Mouse (Mus musculus) kidney, embryonic 15.5 days (tissue): ENCODE measurements around the gene Gm17651. TPM values are rescaled to one million over a fixed set of nuclear protein-coding genes. Genes with fewer than 3 reads are reported as not detected.

ENCODE experiments used
- ATAC-seq: fragments of 200-750 bp; cut with Nextera tagmentation; replicated peaks from 2 replicates; pipeline ENCODE4 v1.8.0; 2017; ENCODE audit warnings: moderate TSS enrichment; ENCODE audit not compliant: low FRiP score
- H3K27ac ChIP-seq: fragments of 300-500 bp; sonication (generic); 2 replicates; pipeline ENCODE4 v1.5.1; 2015; ENCODE audit warnings: mild to moderate bottlenecking, inconsistent platforms
- H3K27me3 ChIP-seq: fragments of 300-500 bp; sonication (generic); 2 replicates; pipeline ENCODE4 v1.6.1; 2015; ENCODE audit warnings: inconsistent platforms
- H3K36me3 ChIP-seq: fragments of 300-500 bp; sonication (generic); 2 replicates; pipeline ENCODE4 v1.6.1; 2015; ENCODE audit warnings: inconsistent platforms
- H3K4me1 ChIP-seq: fragments of 300-500 bp; sonication (generic); 2 replicates; pipeline ENCODE4 v1.6.1; 2015; ENCODE audit warnings: inconsistent platforms
- H3K4me2 ChIP-seq: fragments of 300-500 bp; sonication (generic); 2 replicates; pipeline ENCODE4 v1.6.1; 2015; ENCODE audit warnings: moderate library complexity, mild to moderate bottlenecking, inconsistent platforms
- H3K4me3 ChIP-seq: fragments of 300-500 bp; sonication (generic); replicated peaks from 2 replicates; pipeline ENCODE4 v1.5.1; 2015; ENCODE audit warnings: mild to moderate bottlenecking, inconsistent platforms
- H3K9ac ChIP-seq: fragments of 300-500 bp; sonication (generic); 2 replicates; pipeline ENCODE4 v1.6.1; 2015; ENCODE audit warnings: mild to moderate bottlenecking, inconsistent platforms
- H3K9me3 ChIP-seq: fragments of 300-500 bp; sonication (generic); replicated peaks from 2 replicates; pipeline ENCODE4 v1.6.1; 2016; ENCODE audit warnings: inconsistent platforms
- WGBS: fragments of 180-500 bp; shearing (Covaris S2); methylation state at CpG from one replicate; pipeline ENCODE4 v1.1.7; 2015; ENCODE audit warnings: mixed read lengths; 5-methylcytosine and 5-hydroxymethylcytosine counted together
- polyA plus RNA-seq: library from polyadenylated mRNA; unstranded; fragments of >200 nt; fragmentation: Nextera tagmentation; extraction: Ambion mirVana; gene quantifications from 2 replicates; pipeline ENCODE4 v1.2.1, GENCODE M21; 2015

Gm17651 gene
- polyA plus RNA-seq, 1 experiment from 2014 or later: not detected

GRCm38 (mm10) chr3:97667093-97667675 is 7.3 kb downstream of the Gm17651 start:
- peaks cover 80% of the 10 kb centered on the region for H3K36me3 ChIP-seq
- no peak overlapping the region for H3K4me2 ChIP-seq
- H3K9me3 ChIP-seq: no peaks in the 10 kb centered on the region
- H3K9ac ChIP-seq: no peak overlapping the region
- WGBS: 80% methylated on average over 14 of the region's 14 CpGs
- no peaks in the 10 kb centered on the region for H3K4me1 ChIP-seq
- H3K27me3 ChIP-seq: no peaks in the 10 kb centered on the region
- H3K27ac ChIP-seq: no peak overlapping the region
- no peak for ATAC-seq
- H3K4me3 ChIP-seq: no peak overlapping the region

- Histone ChIP-seq H3K27ac (no peak overlapping the region), H3K9ac (no peak overlapping the region), H3K36me3 (peaks cover 79% of the 10 kb centered on the region), H3K9me3 (no peaks in the 10 kb centered on the region), H3K4me2 (no peak overlapping the region), H3K4me1 (no peaks in the 10 kb centered on the region), H3K27me3 (no peaks in the 10 kb centered on the region), H3K4me3 (no peak overlapping the region)
- no peak for ATAC-seq
- WGBS: 65% methylated on average over 8 of the region's 8 CpGs
Measured at GRCm38 (mm10) chr3:97666154-97666553, 8.3 kb downstream of the Gm17651 start.

- Histone ChIP-seq H3K9me3 (no peaks in the 10 kb centered on the region), H3K27me3 (no peaks in the 10 kb centered on the region), H3K4me3 (no peak overlapping the region), H3K9ac (no peak overlapping the region), H3K36me3 (peaks cover 73% of the 10 kb centered on the region), H3K27ac (no peak overlapping the region), H3K4me2 (no peak overlapping the region), H3K4me1 (no peaks in the 10 kb centered on the region)
- 84% methylated on average over 9 of the region's 9 CpGs for WGBS
- no peak for ATAC-seq
Measured at GRCm38 (mm10) chr3:97665525-97665924, 9.0 kb downstream of the Gm17651 start.

- peaks cover 18% of the 10 kb centered on the region for H3K4me1 ChIP-seq
- no peak for ATAC-seq
- H3K9me3 ChIP-seq: no peaks in the 10 kb centered on the region
- H3K27ac ChIP-seq: no peak overlapping the region
- 68% methylated on average over 8 of the region's 8 CpGs for WGBS
- no peak overlapping the region for H3K4me2 ChIP-seq
- H3K27me3 ChIP-seq: no peaks in the 10 kb centered on the region
- H3K4me3 ChIP-seq: no peak overlapping the region
- peaks cover 34% of the 10 kb centered on the region for H3K36me3 ChIP-seq
- no peak overlapping the region for H3K9ac ChIP-seq
Measured at GRCm38 (mm10) chr3:97661206-97661605, 13.3 kb downstream of the Gm17651 start.

- H3K9ac ChIP-seq: no peak overlapping the region
- no peaks in the 10 kb centered on the region for H3K27me3 ChIP-seq
- peaks cover 18% of the 10 kb centered on the region for H3K4me1 ChIP-seq
- no peak for ATAC-seq
- 87% methylated on average over 7 of the region's 7 CpGs for WGBS
- H3K4me3 ChIP-seq: no peak overlapping the region
- no peak overlapping the region for H3K27ac ChIP-seq
- H3K4me2 ChIP-seq: peak overlapping the region; percentile 84; the same call in 1 of the 2 replicates
- H3K9me3 ChIP-seq: no peaks in the 10 kb centered on the region
- peaks cover 22% of the 10 kb centered on the region for H3K36me3 ChIP-seq
Measured at GRCm38 (mm10) chr3:97659746-97660145, 14.7 kb downstream of the Gm17651 start.

GRCm38 (mm10) chr3:97658426-97659193 is 15.9 kb downstream of the Gm17651 start:
- no peaks in the 10 kb centered on the region for H3K9me3 ChIP-seq
- WGBS: under 1% methylated on average over 49 of the region's 50 CpGs
- H3K27me3 ChIP-seq: no peaks in the 10 kb centered on the region
- H3K27ac ChIP-seq: peak overlapping the region; percentile 48; the same call in 1 of the 2 replicates
- ATAC-seq: peak; percentile 82
- H3K4me1 ChIP-seq: peaks cover 18% of the 10 kb centered on the region
- H3K9ac ChIP-seq: peak overlapping the region; percentile 66
- H3K4me2 ChIP-seq: peak overlapping the region; percentile 84
- H3K4me3 ChIP-seq: peak overlapping the region; percentile 95
- H3K36me3 ChIP-seq: peaks cover 11% of the 10 kb centered on the region; the same call in 1 of the 2 replicates

GRCm38 (mm10) chr3:97657655-97658411 is 16.7 kb downstream of the Gm17651 start, which contains the start of gene Prkab2:
Gene Prkab2, plus strand, starts transcription at chr3:97658193.
- no peaks in the 10 kb centered on the region for H3K9me3 ChIP-seq
- WGBS: 2% methylated on average over 51 of the region's 51 CpGs
- peaks cover 6% of the 10 kb centered on the region; the same call in 1 of the 2 replicates for H3K36me3 ChIP-seq
- H3K27me3 ChIP-seq: no peaks in the 10 kb centered on the region
- peaks cover 18% of the 10 kb centered on the region for H3K4me1 ChIP-seq
- peak within 1 kb of the TSS; percentile 48; the same call in 1 of the 2 replicates for H3K27ac ChIP-seq
- H3K9ac ChIP-seq: peak within 1 kb of the TSS; percentile 66
- H3K4me3 ChIP-seq: peak within 1 kb of the TSS; percentile 95
- H3K4me2 ChIP-seq: peak within 1 kb of the TSS; percentile 84
- ATAC-seq: peak; percentile 97

GRCm38 (mm10) chr3:97654901-97655300 is 19.6 kb downstream of the Gm17651 start:
- Histone ChIP-seq H3K9me3 (no peaks in the 10 kb centered on the region), H3K9ac (no peak overlapping the region), H3K27ac (no peak overlapping the region), H3K4me1 (peaks cover 17% of the 10 kb centered on the region), H3K4me2 (no peak overlapping the region), H3K36me3 (no peaks in the 10 kb centered on the region), H3K4me3 (no peak overlapping the region), H3K27me3 (no peaks in the 10 kb centered on the region)
- ATAC-seq: no peak
- WGBS: 83% methylated on average over 8 of the region's 8 CpGs

- H3K27ac ChIP-seq: no peak overlapping the region
- no peak for ATAC-seq
- peaks cover 9% of the 10 kb centered on the region for H3K4me1 ChIP-seq
- H3K36me3 ChIP-seq: no peaks in the 10 kb centered on the region
- no peak overlapping the region for H3K9ac ChIP-seq
- H3K4me2 ChIP-seq: no peak overlapping the region
- no peak overlapping the region for H3K4me3 ChIP-seq
- no peaks in the 10 kb centered on the region for H3K9me3 ChIP-seq
- no peaks in the 10 kb centered on the region for H3K27me3 ChIP-seq
- WGBS: 92% methylated on average over 5 of the region's 5 CpGs
Measured at GRCm38 (mm10) chr3:97653781-97654180, 20.7 kb downstream of the Gm17651 start.

- Histone ChIP-seq H3K4me3 (no peak overlapping the region), H3K27me3 (no peaks in the 10 kb centered on the region), H3K9me3 (no peaks in the 10 kb centered on the region), H3K27ac (no peak overlapping the region), H3K4me1 (peaks cover 3% of the 10 kb centered on the region; the same call in 1 of the 2 replicates), H3K9ac (no peak overlapping the region), H3K36me3 (no peaks in the 10 kb centered on the region), H3K4me2 (no peak overlapping the region)
- WGBS: 84% methylated on average over 10 of the region's 10 CpGs
- ATAC-seq: no peak
Measured at GRCm38 (mm10) chr3:97651604-97652003, 22.9 kb downstream of the Gm17651 start.

- Histone ChIP-seq H3K9ac (no peak overlapping the region), H3K36me3 (no peaks in the 10 kb centered on the region), H3K4me1 (peaks cover 3% of the 10 kb centered on the region; the same call in 1 of the 2 replicates), H3K4me3 (no peak overlapping the region), H3K4me2 (no peak overlapping the region), H3K9me3 (no peaks in the 10 kb centered on the region), H3K27me3 (no peaks in the 10 kb centered on the region), H3K27ac (peak overlapping the region; percentile 37; the same call in 1 of the 2 replicates)
- WGBS: 67% methylated on average over 6 of the region's 6 CpGs
- no peak for ATAC-seq
Measured at GRCm38 (mm10) chr3:97649469-97649868, 25.0 kb downstream of the Gm17651 start.

- no peaks in the 10 kb centered on the region for H3K36me3 ChIP-seq
- no peak overlapping the region for H3K4me2 ChIP-seq
- H3K27me3 ChIP-seq: no peaks in the 10 kb centered on the region
- 27% methylated on average over 3 of the region's 3 CpGs for WGBS
- H3K9ac ChIP-seq: no peak overlapping the region
- no peak overlapping the region for H3K4me3 ChIP-seq
- no peak for ATAC-seq
- H3K9me3 ChIP-seq: no peaks in the 10 kb centered on the region
- peak overlapping the region; percentile 37; the same call in 1 of the 2 replicates for H3K27ac ChIP-seq
- H3K4me1 ChIP-seq: peaks cover 3% of the 10 kb centered on the region; the same call in 1 of the 2 replicates
Measured at GRCm38 (mm10) chr3:97649022-97649421, 25.5 kb downstream of the Gm17651 start.
